Mouse (Mus musculus) natural killer cell, adult 2 months (primary cell): ENCODE results near the gene Ppp1r3f.

ENCODE experiments used
- DNase-seq, 2 experiments: peaks; one replicate each; pipeline ENCODE4 v3.0.0; 2022; ENCODE audit warnings: low spot score in 2 of 2

Ppp1r3f gene

DNA sequence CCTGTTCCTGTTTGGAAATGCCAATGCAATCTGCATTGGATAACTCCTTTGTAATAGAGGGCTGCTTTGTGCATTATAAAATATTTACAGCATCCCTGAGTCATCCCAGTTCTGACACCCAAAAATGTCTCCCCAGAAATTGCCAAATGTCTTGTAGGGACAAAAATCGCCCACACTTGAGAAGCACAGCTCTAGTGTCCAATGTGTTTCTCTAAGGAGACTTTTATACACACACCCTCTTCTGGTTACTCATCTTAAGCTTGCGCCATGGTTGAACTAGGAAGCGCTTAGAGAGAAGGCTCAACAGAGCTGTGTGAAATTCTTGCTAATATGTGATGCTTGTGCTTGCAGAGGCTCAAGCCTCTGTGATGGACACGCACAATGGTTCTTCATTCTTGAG lies 20.6 kb downstream of the Ppp1r3f start:
- DNase-seq = no peak

DNA sequence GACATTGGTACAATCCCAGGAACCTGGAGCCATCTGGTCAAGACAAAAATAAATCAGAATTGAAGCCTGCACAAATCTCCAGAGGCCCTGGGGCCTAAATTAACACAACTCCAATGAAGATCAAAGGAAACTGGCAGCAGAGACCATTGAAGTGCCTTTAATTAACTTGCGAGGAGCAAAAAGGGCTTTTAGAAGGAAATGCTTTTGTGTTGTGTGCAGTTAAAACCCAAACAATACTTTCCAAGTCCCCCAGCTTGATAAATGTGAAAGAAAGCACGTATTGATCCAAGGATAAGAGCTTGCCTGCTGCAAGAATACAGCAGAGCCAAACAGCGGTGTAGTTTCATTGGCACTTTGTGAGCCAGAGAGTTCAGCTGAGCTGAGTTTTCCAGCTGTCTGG lies 49.1 kb downstream of the Ppp1r3f start:
- DNase-seq = no peak
